Mouse (Mus musculus) Patski (cell line): Measurements from ENCODE around the gene Ak9. TPM values are rescaled to one million over a fixed set of nuclear protein-coding genes. Genes with fewer than 3 reads are reported as not detected.

Experiments used
- ATAC-seq: fragments of 100-300 bp; one replicate; pipeline ENCODE4 v1.8.0; 2021
- CTCF ChIA-PET: fragments of 350-600 bp; sonication (Branson Sonifier 250); formaldehyde crosslinking; loops from one replicate; lab custom pipeline; 2022; ENCODE audit warnings: inconsistent platforms; lab: Charles Lee
- POLR2A ChIA-PET: fragments of 350-600 bp; sonication (Branson Sonifier 250); formaldehyde crosslinking; loops from one replicate; lab custom pipeline; 2022; ENCODE audit warnings: antibody characterized with exemption, inconsistent platforms; lab: Charles Lee
- DNase-seq: peaks from one replicate; pipeline ENCODE4 v3.0.0-alpha.2; 2011; ENCODE audit warnings: low read depth, low spot score
- H3K27me3 ChIP-seq: fragments of 371-371 bp; one replicate; pipeline ENCODE4 v1.5.1; 2021
- CTCF ChIP-seq: fragments of 100-300 bp; IDR thresholded peaks from one replicate; pipeline ENCODE4 v1.5.1; 2021
- in situ Hi-C: fragments of 300-500 bp; cut with MboI; formaldehyde crosslinking; loops from 3 replicates; pipeline ENCODE4 v1.11.1; 2018; ENCODE audit warnings: low pct_unique_long_range_greater_than_20kb, mixed read lengths
- polyA plus RNA-seq: library from polyadenylated mRNA; unstranded; gene quantifications from one replicate; pipeline ENCODE4 v1.2.3, GENCODE M21; 2021

Gene Ak9
- 0.09 TPM for polyA plus RNA-seq

GRCm38 (mm10) chr10:41303639-41304444, at the start of gene Ak9:
TSS of gene Ak9 (plus strand) at chr10:41303980.
- no peaks in the 10 kb centered on the region for H3K27me3 ChIP-seq
- ATAC-seq (peak; percentile 90), DNase-seq (peak; percentile 30)
- in situ Hi-C loops, result loop anchor here (5.0 to 10.0 kb wide), 2 partner anchors 198 to 391 kb away; no protein-coding TSS in a partner anchor
- CTCF ChIA-PET, result interaction anchor here (0.7 to 1.9 kb wide), 11 partner anchors 14 to 386 kb away, joined by 3 to 6 read pairs (median 4); no protein-coding TSS in a partner anchor
- POLR2A ChIA-PET, result no interaction called here
- peak; percentile 90 for TF ChIP-seq CTCF

- ChIA-PET CTCF (no interaction called here), POLR2A (no interaction called here)
- DNase-seq (no peak), ATAC-seq (no peak)
- TF ChIP-seq CTCF, result no peak
- in situ Hi-C loops, result no loop called here
- H3K27me3 ChIP-seq, result no peaks in the 10 kb centered on the region
These were observed 43.4 kb upstream of the Ak9 start for GRCm38 (mm10) chr10:41260243-41261006.

GRCm38 (mm10) chr10:41261218-41261617, 42.6 kb upstream of the Ak9 start:
- POLR2A ChIA-PET, result no interaction called here
- in situ Hi-C loops, result no loop called here
- ATAC-seq, result no peak
- no peak for DNase-seq
- CTCF ChIA-PET, result interaction anchor here (1.0 to 1.2 kb wide), 2 partner anchors 15 to 245 kb away, joined by 3 read pairs; no protein-coding TSS in a partner anchor
- no peaks in the 10 kb centered on the region for H3K27me3 ChIP-seq
- TF ChIP-seq CTCF, result no peak

GRCm38 (mm10) chr10:41261889-41262288, 41.9 kb upstream of the Ak9 start:
- in situ Hi-C loops, result no loop called here
- ChIA-PET CTCF (interaction anchor here (1.0 to 1.2 kb wide), 2 partner anchors 14 to 246 kb away, joined by 3 read pairs; no protein-coding TSS in a partner anchor), POLR2A (no interaction called here)
- no peaks in the 10 kb centered on the region for H3K27me3 ChIP-seq
- ATAC-seq (no peak), DNase-seq (no peak)
- TF ChIP-seq CTCF, result peak; percentile 16

GRCm38 (mm10) chr10:41271860-41272259, 31.9 kb upstream of the Ak9 start:
- in situ Hi-C loops, result loop anchor here (5.0 kb wide), 1 partner anchor 255 kb away; no protein-coding TSS in a partner anchor
- ChIA-PET CTCF (no interaction called here), POLR2A (no interaction called here)
- DNase-seq, result no peak
- H3K27me3 ChIP-seq, result no peaks in the 10 kb centered on the region
- peak; percentile 68 for TF ChIP-seq CTCF
- ATAC-seq, result no peak

GRCm38 (mm10) chr10:41274871-41275270, 28.9 kb upstream of the Ak9 start:
- ChIA-PET POLR2A (no interaction called here), CTCF (interaction anchor here (1.3 kb wide), 1 partner anchor 11 kb away, joined by 4 read pairs; no protein-coding TSS in a partner anchor)
- ATAC-seq (no peak), DNase-seq (no peak)
- no peak for TF ChIP-seq CTCF
- in situ Hi-C loops, result loop anchor here (5.0 to 25.0 kb wide), 2 partner anchors 258 to 613 kb away; no protein-coding TSS in a partner anchor
- no peaks in the 10 kb centered on the region for H3K27me3 ChIP-seq

GRCm38 (mm10) chr10:41278808-41279207, 25.0 kb upstream of the Ak9 start:
- POLR2A ChIA-PET, result no interaction called here
- ATAC-seq, result no peak
- TF ChIP-seq CTCF, result no peak
- no peaks in the 10 kb centered on the region for H3K27me3 ChIP-seq
- no peak for DNase-seq
- CTCF ChIA-PET, result interaction anchor here (3.2 kb wide), 1 partner anchor 11 kb away, joined by 13 read pairs; no protein-coding TSS in a partner anchor
- in situ Hi-C loops, result loop anchor here (25.0 kb wide), 1 partner anchor 617 kb away; no protein-coding TSS in a partner anchor

- in situ Hi-C loops, result loop anchor here (25.0 kb wide), 1 partner anchor 618 kb away; no protein-coding TSS in a partner anchor
- ATAC-seq, result no peak
- POLR2A ChIA-PET, result no interaction called here
- H3K27me3 ChIP-seq, result no peaks in the 10 kb centered on the region
- no peak for DNase-seq
- CTCF ChIA-PET, result interaction anchor here (1.1 to 3.2 kb wide), 3 partner anchors 10 to 16 kb away, joined by 3 to 13 read pairs (median 4); no protein-coding TSS in a partner anchor
- TF ChIP-seq CTCF, result no peak
These were observed 23.6 kb upstream of the Ak9 start for GRCm38 (mm10) chr10:41280177-41280576.

- H3K27me3 ChIP-seq, result no peaks in the 10 kb centered on the region
- TF ChIP-seq CTCF, result no peak
- DNase-seq (no peak), ATAC-seq (no peak)
- POLR2A ChIA-PET, result interaction anchor here (0.6 kb wide), 1 partner anchor 115 kb away, joined by 3 read pairs; no protein-coding TSS in a partner anchor
- in situ Hi-C loops, result loop anchor here (25.0 kb wide), 1 partner anchor 618 kb away; no protein-coding TSS in a partner anchor
- CTCF ChIA-PET, result interaction anchor here (1.1 to 3.2 kb wide), 3 partner anchors 9 to 17 kb away, joined by 3 to 13 read pairs (median 4); no protein-coding TSS in a partner anchor
These were observed 23.0 kb upstream of the Ak9 start for GRCm38 (mm10) chr10:41280796-41281195.

GRCm38 (mm10) chr10:41282086-41282485, 21.7 kb upstream of the Ak9 start:
- in situ Hi-C loops, result loop anchor here (25.0 kb wide), 1 partner anchor 620 kb away; no protein-coding TSS in a partner anchor
- DNase-seq, result no peak
- POLR2A ChIA-PET, result interaction anchor here (0.8 kb wide), 1 partner anchor 406 kb away, joined by 3 read pairs; no protein-coding TSS in a partner anchor
- ATAC-seq, result no peak
- TF ChIP-seq CTCF, result no peak
- no peaks in the 10 kb centered on the region for H3K27me3 ChIP-seq
- CTCF ChIA-PET, result no interaction called here
